Mouse (Mus musculus) bone marrow macrophage, adult 2 months (primary cell): ENCODE results near the gene Ppm1e.

Experiments
- CTCF ChIP-seq: IDR thresholded peaks from 2 replicates; pipeline ENCODE4 v1.5.1; 2012; ENCODE audit warnings: low read depth, mild to moderate bottlenecking, low read length, moderate library complexity
- POLR2A ChIP-seq: IDR thresholded peaks from 2 replicates; pipeline ENCODE4 v1.6.1; 2012; ENCODE audit warnings: mild to moderate bottlenecking, low read depth, low read length, borderline replicate concordance

- TF ChIP-seq POLR2A = no peak
- TF ChIP-seq CTCF = no peak
These were observed 80.0 kb downstream of the Ppm1e start for GRCm38 (mm10) chr11:87278807-87279206.
